Mouse (Mus musculus) intestine, embryonic 16.5 days (tissue): ENCODE measurements around the gene Nid1. TPM values are rescaled to one million over a fixed set of nuclear protein-coding genes. Genes with fewer than 3 reads are reported as not detected.
"Not testable (repeated sequence)": the region's sequence is repeated elsewhere in the genome, so short reads cannot be mapped to it uniquely, and the experiment has no call there.

Source experiments
- ATAC-seq: fragments of 200-750 bp; cut with Nextera tagmentation; 2 replicates; pipeline ENCODE4 v1.8.0; 2017; ENCODE audit warnings: moderate TSS enrichment, moderate library complexity
- H3K27ac ChIP-seq: fragments of 300-500 bp; sonication (generic); 2 replicates; pipeline ENCODE4 v1.5.1; 2014; ENCODE audit warnings: mild to moderate bottlenecking, low read length
- H3K27me3 ChIP-seq: fragments of 300-500 bp; sonication (generic); replicated peaks from 2 replicates; pipeline ENCODE4 v1.6.1; 2014; ENCODE audit warnings: low read length, control low read depth, mixed read lengths; ENCODE audit not compliant: control insufficient read depth, insufficient read depth
- H3K36me3 ChIP-seq: fragments of 300-500 bp; sonication (generic); 2 replicates; pipeline ENCODE4 v1.6.1; 2014; ENCODE audit warnings: low read length, control low read depth; ENCODE audit not compliant: control insufficient read depth, insufficient read depth
- H3K4me1 ChIP-seq: fragments of 300-500 bp; sonication (generic); 2 replicates; pipeline ENCODE4 v1.6.1; 2014; ENCODE audit warnings: low read length, control low read depth, mixed read lengths; ENCODE audit not compliant: control insufficient read depth, insufficient read depth
- H3K4me2 ChIP-seq: fragments of 300-500 bp; sonication (generic); 2 replicates; pipeline ENCODE4 v1.6.1; 2014; ENCODE audit warnings: low read depth, low read length, control low read depth
- H3K4me3 ChIP-seq: fragments of 300-500 bp; sonication (generic); 2 replicates; pipeline ENCODE4 v1.5.1; 2014; ENCODE audit warnings: mild to moderate bottlenecking, low read length
- H3K9ac ChIP-seq: fragments of 300-500 bp; sonication (generic); 2 replicates; pipeline ENCODE4 v1.6.1; 2014; ENCODE audit warnings: low read depth, low read length
- H3K9me3 ChIP-seq: fragments of 300-500 bp; sonication (generic); 2 replicates; pipeline ENCODE4 v1.6.1; 2016; ENCODE audit warnings: low read length, control low read depth; ENCODE audit not compliant: control insufficient read depth
- WGBS: fragments of 180-500 bp; shearing (Covaris S2); extraction: QIAGEN DNeasy Blood & Tissue Kit; methylation state at CpG from one replicate; pipeline ENCODE4 v1.1.7; 2014; 5-methylcytosine and 5-hydroxymethylcytosine counted together
- polyA plus RNA-seq: library from polyadenylated mRNA; unstranded; fragments of >200 nt; fragmentation: Nextera tagmentation; extraction: Ambion mirVana; gene quantifications from 2 replicates; pipeline ENCODE4 v1.2.1, GENCODE M21; 2015

Gene Nid1
- polyA plus RNA-seq, 1 experiment from 2014 or later, result 58.7 TPM

GRCm38 (mm10) chr13:13467249-13467648 is 29.9 kb downstream of the Nid1 start:
- H3K27ac ChIP-seq, ATAC-seq, H3K9me3 ChIP-seq, H3K27me3 ChIP-seq, H3K4me1 ChIP-seq, H3K4me3 ChIP-seq, H3K36me3 ChIP-seq, H3K9ac ChIP-seq, H3K4me2 ChIP-seq: not testable (repeated sequence)

- WGBS, result 85% methylated on average over 4 of the region's 4 CpGs
- Histone ChIP-seq H3K9ac (no peak overlapping the region), H3K27me3 (no peaks in the 10 kb centered on the region), H3K4me1 (no peaks in the 10 kb centered on the region), H3K4me3 (no peak overlapping the region), H3K36me3 (no peaks in the 10 kb centered on the region; the same call in 1 of the 2 replicates), H3K4me2 (no peak overlapping the region), H3K27ac (no peak overlapping the region), H3K9me3 (no peaks in the 10 kb centered on the region)
- ATAC-seq, result no peak
Observed at GRCm38 (mm10) chr13:13468513-13468912, 31.2 kb downstream of the Nid1 start.

- Histone ChIP-seq H3K4me3 (no peak overlapping the region), H3K27me3 (no peaks in the 10 kb centered on the region), H3K27ac (no peak overlapping the region), H3K36me3 (no peaks in the 10 kb centered on the region; the same call in 1 of the 2 replicates), H3K4me1 (no peaks in the 10 kb centered on the region), H3K9ac (no peak overlapping the region), H3K4me2 (no peak overlapping the region), H3K9me3 (no peaks in the 10 kb centered on the region)
- WGBS, result 52% methylated on average over 3 of the region's 3 CpGs
- no peak for ATAC-seq
Observed at GRCm38 (mm10) chr13:13471334-13471757, 34.0 kb downstream of the Nid1 start.

GRCm38 (mm10) chr13:13474464-13474863 is 37.1 kb downstream of the Nid1 start:
- 54% methylated on average over 2 of the region's 3 CpGs for WGBS
- not testable (repeated sequence) for H3K36me3 ChIP-seq

GRCm38 (mm10) chr13:13474991-13475390 is 37.6 kb downstream of the Nid1 start:
- no peak overlapping the region for H3K9ac ChIP-seq
- no peak overlapping the region for H3K4me3 ChIP-seq
- no peak overlapping the region for H3K27ac ChIP-seq
- no peak overlapping the region for H3K4me2 ChIP-seq
- H3K4me1 ChIP-seq, result no peaks in the 10 kb centered on the region
- no peaks in the 10 kb centered on the region for H3K9me3 ChIP-seq
- WGBS, result 60% methylated on average over 2 of the region's 2 CpGs
- no peaks in the 10 kb centered on the region for H3K27me3 ChIP-seq
- H3K36me3 ChIP-seq, result peaks cover 7% of the 10 kb centered on the region; the same call in 1 of the 2 replicates
- no peak for ATAC-seq

More at GRCm38 (mm10) chr13:13474464-13474863, 37.1 kb downstream of the Nid1 start:
- not testable (repeated sequence) for H3K4me1 ChIP-seq, H3K9me3 ChIP-seq, H3K4me2 ChIP-seq, ATAC-seq, H3K27ac ChIP-seq, H3K4me3 ChIP-seq, H3K27me3 ChIP-seq, H3K9ac ChIP-seq

- Histone ChIP-seq H3K27ac (no peak overlapping the region), H3K4me3 (no peak overlapping the region), H3K9me3 (no peaks in the 10 kb centered on the region), H3K36me3 (peaks cover 7% of the 10 kb centered on the region; the same call in 1 of the 2 replicates), H3K9ac (no peak overlapping the region), H3K27me3 (no peaks in the 10 kb centered on the region), H3K4me1 (no peaks in the 10 kb centered on the region), H3K4me2 (no peak overlapping the region)
- WGBS, result 89% methylated on average over 2 of the region's 2 CpGs
- ATAC-seq, result no peak
Observed at GRCm38 (mm10) chr13:13476568-13476967, 39.2 kb downstream of the Nid1 start.

- no peaks in the 10 kb centered on the region for H3K9me3 ChIP-seq
- no peak overlapping the region for H3K9ac ChIP-seq
- peaks cover 7% of the 10 kb centered on the region; the same call in 1 of the 2 replicates for H3K36me3 ChIP-seq
- 88% methylated on average over 2 of the region's 2 CpGs for WGBS
- no peak overlapping the region for H3K4me3 ChIP-seq
- H3K4me2 ChIP-seq, result no peak overlapping the region
- ATAC-seq, result no peak
- no peaks in the 10 kb centered on the region for H3K27me3 ChIP-seq
- no peak overlapping the region for H3K27ac ChIP-seq
- no peaks in the 10 kb centered on the region for H3K4me1 ChIP-seq
Observed at GRCm38 (mm10) chr13:13477046-13477445, 39.7 kb downstream of the Nid1 start.

GRCm38 (mm10) chr13:13479986-13480385 is 42.6 kb downstream of the Nid1 start:
- Histone ChIP-seq H3K9ac (no peak overlapping the region), H3K9me3 (no peaks in the 10 kb centered on the region), H3K36me3 (peaks cover 7% of the 10 kb centered on the region), H3K27ac (no peak overlapping the region), H3K27me3 (no peaks in the 10 kb centered on the region), H3K4me1 (no peaks in the 10 kb centered on the region), H3K4me3 (no peak overlapping the region), H3K4me2 (no peak overlapping the region)
- 0% methylated on average over 2 of the region's 2 CpGs for WGBS
- peak; percentile 45; the same call in 1 of the 2 replicates for ATAC-seq

- Histone ChIP-seq H3K27me3 (no peaks in the 10 kb centered on the region), H3K27ac (no peak overlapping the region), H3K9ac (no peak overlapping the region), H3K4me2 (no peak overlapping the region), H3K4me1 (no peaks in the 10 kb centered on the region), H3K36me3 (peaks cover 7% of the 10 kb centered on the region), H3K9me3 (no peaks in the 10 kb centered on the region), H3K4me3 (no peak overlapping the region)
- 46% methylated on average over 5 of the region's 5 CpGs for WGBS
- peak; percentile 81 for ATAC-seq
Observed at GRCm38 (mm10) chr13:13481033-13481432, 43.7 kb downstream of the Nid1 start.
